Mouse (Mus musculus) heart, embryonic 10.5 days (tissue): ENCODE results near the gene Slx4. TPM values are rescaled to one million over a fixed set of nuclear protein-coding genes. Genes with fewer than 3 reads are reported as not detected.
"Not testable (repeated sequence)": the region's sequence is repeated elsewhere in the genome, so short reads cannot be mapped to it uniquely, and the experiment has no call there.

Experiments
- DNase-seq: peaks from one replicate; pipeline ENCODE4 v3.0.0-alpha.2; 2017; ENCODE audit warnings: low spot score
- H3K27ac ChIP-seq: fragments of 300-500 bp; sonication (generic); 2 replicates; pipeline ENCODE4 v1.5.1; 2016; ENCODE audit warnings: mild to moderate bottlenecking
- H3K27me3 ChIP-seq: fragments of 300-500 bp; sonication (generic); 2 replicates; pipeline ENCODE4 v1.6.1; 2016; ENCODE audit warnings: mild to moderate bottlenecking; ENCODE audit not compliant: poor library complexity, insufficient read depth, severe bottlenecking
- H3K36me3 ChIP-seq: fragments of 300-500 bp; sonication (generic); 2 replicates; pipeline ENCODE4 v1.6.1; 2016; ENCODE audit warnings: mild to moderate bottlenecking, moderate library complexity
- H3K4me1 ChIP-seq: fragments of 300-500 bp; sonication (generic); 2 replicates; pipeline ENCODE4 v1.6.1; 2016; ENCODE audit warnings: mild to moderate bottlenecking
- H3K4me3 ChIP-seq: fragments of 300-500 bp; sonication (generic); 2 replicates; pipeline ENCODE4 v1.5.1; 2016; ENCODE audit warnings: mild to moderate bottlenecking, moderate library complexity
- H3K9me3 ChIP-seq: fragments of 300-500 bp; sonication (generic); 2 replicates; pipeline ENCODE4 v1.6.1; 2016; ENCODE audit warnings: mild to moderate bottlenecking, moderate library complexity
- WGBS: fragments of 180-500 bp; shearing (Covaris S2); methylation state at CpG from one replicate; pipeline ENCODE4 v1.1.7; 2016; 5-methylcytosine and 5-hydroxymethylcytosine counted together
- polyA plus RNA-seq: library from polyadenylated mRNA; unstranded; fragments of >200 nt; fragmentation: Nextera tagmentation; extraction: Ambion mirVana; gene quantifications from 2 replicates; pipeline ENCODE4 v1.2.1, GENCODE M21; 2016

The Slx4 gene
- polyA plus RNA-seq, 1 experiment from 2014 or later: 17.5 TPM

DNA sequence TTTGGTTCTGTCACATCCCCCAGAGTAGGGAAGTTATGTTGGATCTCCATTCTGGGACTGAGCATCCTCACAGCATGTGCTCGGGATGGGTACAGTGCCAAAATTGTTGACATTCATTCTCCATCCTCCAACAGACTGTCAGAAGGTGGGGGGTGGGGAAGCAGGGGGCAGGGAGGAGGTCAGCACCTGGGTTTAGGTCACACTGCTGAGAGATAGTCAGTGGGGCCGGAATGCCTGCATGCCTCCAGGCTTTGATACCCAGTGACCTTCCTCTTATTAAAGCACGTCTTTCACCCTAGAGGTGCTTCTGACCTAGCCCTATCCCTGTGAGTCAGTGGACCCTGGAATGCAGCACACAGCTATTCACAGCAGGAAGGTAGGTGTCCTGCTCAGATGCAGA lies 26.9 kb downstream of the Slx4 start:
- Histone ChIP-seq H3K27me3 (no peaks in the 10 kb centered on the region), H3K36me3 (peaks cover 37% of the 10 kb centered on the region), H3K4me3 (no peak overlapping the region), H3K4me1 (peaks cover 21% of the 10 kb centered on the region), H3K9me3 (no peaks in the 10 kb centered on the region), H3K27ac (0 out of 2 replicates have a peak overlapping the region, but pooled peaks have one; percentile 8)
- no peak for DNase-seq
- WGBS: 36% methylated on average over 3 of the region's 3 CpGs

DNA sequence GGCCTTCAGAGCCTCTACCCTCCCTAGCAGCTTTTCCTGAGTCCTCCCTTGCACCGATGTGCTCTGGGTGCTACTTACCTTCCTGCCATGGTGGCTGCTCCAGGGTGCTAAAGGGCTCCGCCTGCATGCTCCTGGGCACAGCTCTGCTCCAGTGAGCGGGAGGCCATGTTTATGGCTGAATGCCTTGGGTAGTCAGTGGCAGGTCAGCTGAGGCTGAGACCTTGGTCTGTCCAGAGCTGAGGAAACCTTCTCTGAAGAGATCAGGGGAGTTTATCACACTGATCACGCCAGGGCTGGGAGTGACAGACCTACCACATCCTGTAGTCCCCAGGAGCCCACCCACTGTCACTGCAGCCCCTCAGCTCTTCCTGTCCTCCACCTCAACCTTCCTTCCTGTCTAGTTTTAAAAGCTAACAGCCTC lies 27.3 kb downstream of the Slx4 start, which contains the start of gene Nlrc3:
Gene Nlrc3, minus strand, starts transcription at position 382 of the 421 bp plus-strand sequence.
- H3K4me1 ChIP-seq: peaks cover 21% of the 10 kb centered on the region
- WGBS: 55% methylated on average over 4 of the region's 4 CpGs
- H3K27me3 ChIP-seq: no peaks in the 10 kb centered on the region
- DNase-seq: no peak
- no peak within 1 kb of the TSS for H3K4me3 ChIP-seq
- H3K9me3 ChIP-seq: no peaks in the 10 kb centered on the region
- H3K36me3 ChIP-seq: peaks cover 33% of the 10 kb centered on the region
- H3K27ac ChIP-seq: peak within 1 kb of the TSS; percentile 33; the same call in 1 of the 2 replicates

DNA sequence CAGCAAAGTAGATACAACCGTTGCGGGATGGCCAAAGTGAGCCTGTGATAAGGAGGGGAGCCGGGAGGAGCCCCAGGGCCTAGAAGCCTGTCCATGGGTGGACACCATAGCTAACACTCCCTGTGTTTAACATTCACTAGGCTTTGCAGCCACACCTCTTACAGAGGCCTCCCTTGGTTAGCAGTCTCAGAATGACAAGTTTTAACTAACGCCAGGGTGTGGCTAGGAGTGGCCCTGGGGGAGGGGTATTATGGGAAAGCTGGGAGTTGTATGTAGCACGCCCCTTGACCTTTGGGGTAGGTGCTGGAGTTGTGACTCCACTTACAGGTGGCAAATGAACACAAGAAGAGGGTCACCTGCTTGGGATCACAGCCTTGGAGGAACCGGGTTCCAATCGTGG lies 27.9 kb downstream of the Slx4 start:
- no peak overlapping the region for H3K27ac ChIP-seq
- H3K4me1 ChIP-seq: peaks cover 21% of the 10 kb centered on the region
- 73% methylated on average over 7 of the region's 7 CpGs for WGBS
- H3K27me3 ChIP-seq: no peaks in the 10 kb centered on the region
- no peak for DNase-seq
- H3K9me3 ChIP-seq: no peaks in the 10 kb centered on the region
- no peak overlapping the region for H3K4me3 ChIP-seq
- H3K36me3 ChIP-seq: peaks cover 27% of the 10 kb centered on the region

DNA sequence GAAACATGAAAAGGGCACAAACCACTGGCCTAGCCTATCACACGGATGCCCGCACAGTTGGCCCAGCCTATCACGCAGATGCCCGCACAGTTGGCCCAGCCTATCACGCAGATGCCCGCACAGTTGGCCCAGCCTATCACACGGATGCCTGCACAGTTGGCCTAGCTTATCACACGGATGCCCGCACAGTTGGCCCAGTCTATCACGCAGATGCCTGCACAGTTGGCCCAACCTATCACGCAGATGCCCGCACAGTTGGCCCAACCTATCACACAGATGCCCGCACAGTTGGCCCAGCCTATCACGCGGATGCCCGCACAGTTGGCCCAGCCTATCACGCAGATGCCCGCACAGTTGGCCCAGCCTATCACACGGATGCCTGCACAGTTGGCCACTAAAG lies 29.1 kb downstream of the Slx4 start:
- H3K4me3 ChIP-seq: not testable (repeated sequence)
- WGBS: 86% methylated on average over 19 of the region's 19 CpGs

DNA sequence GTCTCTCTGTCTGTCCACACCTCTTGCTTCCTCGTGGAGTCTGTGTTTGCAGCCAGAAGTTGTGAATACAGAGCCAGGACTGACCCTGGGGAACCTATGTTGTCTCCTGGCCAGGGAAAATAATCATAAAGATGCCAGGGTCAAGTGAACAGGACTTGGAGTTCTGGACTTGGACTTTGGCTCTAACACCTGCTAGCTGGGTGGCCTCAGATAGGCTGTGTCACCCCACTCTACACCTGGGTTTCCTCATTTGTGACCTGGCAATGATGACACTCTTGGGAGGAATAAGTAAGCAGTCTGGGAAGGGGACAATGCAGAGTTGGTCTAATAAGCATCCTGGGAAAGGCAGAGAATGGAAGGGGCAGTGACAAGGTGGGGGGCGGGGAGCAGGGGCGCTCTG lies 38.0 kb downstream of the Slx4 start:
- Histone ChIP-seq H3K4me3 (no peak overlapping the region), H3K36me3 (no peaks in the 10 kb centered on the region), H3K9me3 (no peaks in the 10 kb centered on the region), H3K27me3 (0 out of 2 replicates have a peak, but pooled peaks cover 4% of the 10 kb centered on the region), H3K27ac (no peak overlapping the region), H3K4me1 (no peaks in the 10 kb centered on the region)
- no peak for DNase-seq
- 78% methylated on average over 3 of the region's 3 CpGs for WGBS

More for the DNA sequence above, 29.1 kb downstream of the Slx4 start:
- H3K27ac ChIP-seq, H3K27me3 ChIP-seq, DNase-seq, H3K9me3 ChIP-seq: not testable (repeated sequence)
- Histone ChIP-seq H3K36me3 (peaks cover 15% of the 10 kb centered on the region), H3K4me1 (peaks cover 21% of the 10 kb centered on the region)

DNA sequence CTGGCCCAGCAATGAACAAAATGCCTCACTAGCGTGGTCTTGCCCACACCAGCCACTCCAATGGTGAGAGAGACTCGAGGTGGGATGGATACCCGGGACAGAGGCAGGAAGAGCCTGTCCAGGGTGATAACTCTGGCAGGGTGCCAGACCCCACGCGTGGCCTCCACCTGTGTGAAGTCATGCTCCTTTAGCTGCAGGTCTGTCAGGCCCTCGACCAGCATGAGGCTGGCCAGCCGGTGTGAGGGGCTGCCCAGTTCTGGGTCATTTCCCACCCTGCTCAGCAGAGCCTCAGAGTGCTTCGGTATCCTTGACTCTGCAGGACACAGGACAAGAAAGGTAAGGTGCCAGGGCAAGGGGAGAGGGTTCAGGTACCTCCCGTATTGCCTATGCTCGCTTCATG lies 38.6 kb downstream of the Slx4 start:
- Histone ChIP-seq H3K36me3 (no peaks in the 10 kb centered on the region), H3K4me3 (no peak overlapping the region), H3K4me1 (no peaks in the 10 kb centered on the region), H3K27me3 (0 out of 2 replicates have a peak, but pooled peaks cover 4% of the 10 kb centered on the region), H3K27ac (no peak overlapping the region), H3K9me3 (no peaks in the 10 kb centered on the region)
- DNase-seq: no peak
- 72% methylated on average over 10 of the region's 10 CpGs for WGBS

DNA sequence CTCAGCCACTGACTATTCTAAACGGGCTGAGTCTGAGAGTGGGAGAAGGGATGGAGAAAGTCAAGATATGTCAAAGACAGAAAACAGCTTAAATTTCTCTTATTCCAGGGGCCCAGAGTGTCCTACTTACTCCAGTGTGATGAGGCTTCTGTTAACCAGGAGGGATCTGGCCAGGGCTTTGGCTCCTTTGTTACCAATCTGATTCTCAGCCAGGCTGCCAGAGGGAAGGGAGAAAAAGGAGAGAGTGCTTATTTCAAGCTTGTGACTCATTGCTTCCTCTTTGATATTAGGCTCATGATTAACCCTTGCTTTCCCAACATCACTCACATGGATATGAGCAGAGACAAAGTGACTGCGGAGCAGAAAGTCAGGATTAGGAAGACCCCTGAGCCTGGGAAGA lies 44.3 kb downstream of the Slx4 start:
- Histone ChIP-seq H3K4me1 (no peaks in the 10 kb centered on the region), H3K36me3 (no peaks in the 10 kb centered on the region), H3K9me3 (no peaks in the 10 kb centered on the region), H3K4me3 (no peak overlapping the region), H3K27ac (no peak overlapping the region), H3K27me3 (0 out of 2 replicates have a peak, but pooled peaks cover under 1% of the 10 kb centered on the region)
- no peak for DNase-seq
- WGBS: 55% methylated on average over 2 of the region's 2 CpGs

DNA sequence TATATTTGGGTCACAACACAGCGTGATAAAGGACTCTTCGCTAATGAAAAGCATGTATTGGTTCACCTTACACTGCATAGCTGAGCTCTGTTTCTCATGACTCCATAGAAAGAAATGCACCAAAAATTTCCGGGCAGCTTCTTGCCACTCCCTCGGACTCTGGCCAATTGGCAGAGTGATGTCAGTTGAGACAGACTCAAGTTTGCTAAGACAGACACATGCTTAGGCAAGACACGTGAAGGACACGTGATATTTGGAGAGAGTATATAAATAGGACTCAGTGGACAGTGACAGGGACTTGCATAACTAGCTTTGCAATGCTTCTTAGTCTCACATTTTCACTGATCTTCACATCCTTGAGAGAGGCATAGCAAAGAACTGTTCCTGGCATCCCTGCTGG lies 47.2 kb downstream of the Slx4 start:
- Histone ChIP-seq H3K27ac (no peak overlapping the region), H3K4me3 (no peak overlapping the region), H3K9me3 (no peaks in the 10 kb centered on the region), H3K36me3 (no peaks in the 10 kb centered on the region), H3K4me1 (no peaks in the 10 kb centered on the region), H3K27me3 (no peaks in the 10 kb centered on the region)
- no peak for DNase-seq
- 82% methylated on average over 6 of the region's 6 CpGs for whole genome bisulfite sequencing

DNA sequence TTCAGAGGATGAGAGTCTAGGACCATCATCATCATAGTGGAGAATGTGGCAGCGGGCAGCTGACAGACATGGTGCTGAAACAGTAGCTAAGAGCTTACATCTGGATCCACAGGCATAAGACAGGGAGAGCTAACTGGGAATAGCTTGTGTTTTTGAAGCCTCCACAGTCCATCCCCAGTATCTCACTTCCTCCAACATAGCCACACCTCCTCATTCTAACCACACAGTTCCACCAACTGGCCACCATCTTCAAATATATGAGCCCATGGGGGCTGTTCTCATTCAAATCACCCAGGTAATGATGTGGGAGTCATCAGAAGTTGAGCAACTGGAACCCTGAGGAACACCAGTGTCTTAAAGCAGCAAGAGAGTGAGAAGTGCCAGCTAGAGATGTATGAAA lies 52.4 kb downstream of the Slx4 start:
- DNase-seq: no peak
- Histone ChIP-seq H3K9me3 (no peaks in the 10 kb centered on the region), H3K27me3 (no peaks in the 10 kb centered on the region), H3K27ac (no peak overlapping the region), H3K4me1 (no peaks in the 10 kb centered on the region), H3K36me3 (no peaks in the 10 kb centered on the region), H3K4me3 (no peak overlapping the region)
- WGBS: 75% methylated on average over 1 of the region's 1 CpGs

DNA sequence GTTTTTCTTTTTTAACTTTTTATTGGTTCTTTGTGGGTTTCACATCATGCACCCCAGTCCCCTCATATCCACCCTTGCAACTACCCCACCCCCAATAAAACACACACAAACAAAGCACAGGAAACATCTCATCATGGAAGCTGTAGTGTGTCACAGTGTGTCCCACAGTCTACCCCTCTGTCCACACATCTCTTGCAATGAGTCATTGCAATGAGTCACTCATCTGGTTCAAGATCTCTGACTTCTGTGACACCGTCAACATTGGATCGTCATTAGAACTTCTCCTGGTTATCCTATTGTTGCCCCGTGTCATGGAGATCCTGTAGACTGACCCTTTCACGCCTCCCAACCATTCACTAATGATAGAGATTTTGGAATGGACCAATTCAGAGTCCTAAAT lies 68.9 kb downstream of the Slx4 start:
- Histone ChIP-seq H3K4me3 (no peak overlapping the region), H3K27me3 (no peaks in the 10 kb centered on the region), H3K4me1 (no peaks in the 10 kb centered on the region), H3K27ac (no peak overlapping the region), H3K9me3 (no peaks in the 10 kb centered on the region), H3K36me3 (peaks cover 57% of the 10 kb centered on the region)
- DNase-seq: no peak
- 78% methylated on average over 4 of the region's 4 CpGs for WGBS

DNA sequence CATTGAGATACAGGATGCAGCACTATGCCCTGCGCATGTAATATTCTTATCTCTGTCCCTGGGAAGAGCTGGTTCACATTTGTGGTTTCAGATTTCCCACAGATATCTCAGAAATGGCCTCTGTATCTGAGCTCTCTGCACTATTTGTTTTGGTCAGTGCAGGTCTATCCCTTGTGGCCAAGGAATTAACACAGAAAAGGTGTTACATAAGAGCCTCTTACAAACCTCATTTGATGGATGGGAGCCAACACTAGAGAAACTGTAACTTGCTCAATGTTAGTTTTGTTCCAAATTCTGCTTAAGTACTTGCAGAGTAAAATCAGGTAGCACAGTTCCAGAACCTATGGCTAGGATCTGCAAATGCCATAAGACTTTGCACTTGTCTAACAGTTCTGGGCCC lies 69.5 kb downstream of the Slx4 start:
- no peak overlapping the region for H3K4me3 ChIP-seq
- no peak for DNase-seq
- no peak overlapping the region for H3K27ac ChIP-seq
- WGBS: 91% methylated on average over 1 of the region's 1 CpGs
- H3K27me3 ChIP-seq: no peaks in the 10 kb centered on the region
- no peaks in the 10 kb centered on the region for H3K4me1 ChIP-seq
- H3K9me3 ChIP-seq: no peaks in the 10 kb centered on the region
- H3K36me3 ChIP-seq: peaks cover 56% of the 10 kb centered on the region

DNA sequence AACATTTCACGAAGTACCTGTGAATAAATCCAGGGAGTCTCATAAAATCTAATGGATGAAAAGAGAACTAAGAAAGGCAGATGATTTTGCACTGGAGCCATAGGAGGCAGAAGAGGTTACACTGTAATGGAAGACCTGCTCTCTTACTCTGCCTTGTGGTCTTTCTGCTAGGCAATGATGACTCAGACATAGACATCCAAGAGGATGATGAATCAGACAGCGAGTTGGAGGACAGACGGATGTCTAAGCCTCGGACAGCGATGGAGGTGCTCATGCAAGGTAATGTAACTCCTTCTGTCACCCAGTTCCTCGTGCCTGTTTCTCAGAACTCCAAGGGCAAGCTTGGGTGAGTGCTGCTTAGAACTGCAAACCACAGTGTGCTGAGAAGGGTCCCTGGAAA lies 70.0 kb downstream of the Slx4 start:
- H3K9me3 ChIP-seq: no peaks in the 10 kb centered on the region
- no peak for DNase-seq
- H3K27me3 ChIP-seq: no peaks in the 10 kb centered on the region
- H3K4me1 ChIP-seq: no peaks in the 10 kb centered on the region
- H3K4me3 ChIP-seq: no peak overlapping the region
- peaks cover 51% of the 10 kb centered on the region for H3K36me3 ChIP-seq
- WGBS: 89% methylated on average over 6 of the region's 6 CpGs
- H3K27ac ChIP-seq: no peak overlapping the region

DNA sequence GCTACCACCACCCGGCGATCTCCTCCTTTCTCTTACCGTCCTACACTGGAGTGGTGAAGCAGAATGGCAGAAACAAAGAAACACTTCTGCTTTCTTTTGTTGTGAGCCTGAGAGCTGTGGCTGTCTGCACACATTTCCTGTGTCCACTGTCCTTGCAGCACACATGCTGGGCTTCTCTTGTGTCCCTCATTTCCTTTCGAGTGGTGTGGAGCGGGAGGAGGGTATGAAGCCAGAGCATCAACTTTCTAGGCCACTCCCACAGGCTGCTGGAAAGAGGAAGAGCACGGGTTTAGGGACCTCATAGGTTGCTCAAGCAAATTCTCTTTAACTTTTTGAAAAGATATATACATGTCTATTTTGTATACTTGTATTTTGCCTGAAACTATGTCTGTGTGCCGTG lies 74.4 kb downstream of the Slx4 start:
- Histone ChIP-seq H3K36me3 (peaks cover 37% of the 10 kb centered on the region), H3K4me3 (no peak overlapping the region), H3K9me3 (no peaks in the 10 kb centered on the region), H3K4me1 (no peaks in the 10 kb centered on the region), H3K27ac (no peak overlapping the region), H3K27me3 (no peaks in the 10 kb centered on the region)
- no peak for DNase-seq
- WGBS: 76% methylated on average over 7 of the region's 7 CpGs
